Mouse (Mus musculus) thymus, adult 2 months (tissue): ENCODE measurements around the gene 2300009A05Rik.

ENCODE experiments used
- CTCF ChIP-seq: fragments of 200-500 bp; IDR thresholded peaks from 2 replicates; pipeline ENCODE4 v1.5.1; 2012; ENCODE audit warnings: mild to moderate bottlenecking, control low read depth, low read length, moderate library complexity, borderline replicate concordance; ENCODE audit not compliant: control insufficient read depth, poor library complexity, insufficient read depth; ENCODE audit errors: extremely low read depth
- POLR2A ChIP-seq: fragments of 200-500 bp; IDR thresholded peaks from 2 replicates; pipeline ENCODE4 v1.6.1; 2012; ENCODE audit warnings: mild to moderate bottlenecking, low read length, control low read depth, moderate library complexity; ENCODE audit not compliant: control insufficient read depth, poor library complexity, insufficient read depth; ENCODE audit errors: extremely low read depth

DNA sequence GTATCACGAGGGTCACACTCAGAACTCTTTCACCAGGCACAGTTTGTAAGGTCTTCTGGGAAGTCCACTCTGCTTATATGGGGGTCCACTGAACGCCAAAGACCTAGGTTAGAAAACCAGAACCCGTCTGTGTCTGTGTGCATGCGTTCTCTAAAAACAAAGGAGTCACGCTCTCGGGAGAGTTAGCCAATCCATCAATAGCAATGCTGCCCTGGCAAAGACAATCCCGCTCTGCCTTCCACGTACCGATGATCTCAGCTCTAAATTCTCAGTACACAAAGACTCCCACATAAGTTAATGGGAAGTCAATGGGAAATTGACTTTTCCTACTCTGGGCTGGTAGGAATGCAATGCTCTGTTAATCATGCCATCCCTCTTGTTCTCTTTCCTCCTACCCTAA is 42.8 kb downstream of the 2300009A05Rik start:
- TF ChIP-seq CTCF (no peak), POLR2A (no peak)
